Mouse (Mus musculus): ENCODE data around the gene Iscu. TPM values are rescaled to one million over a fixed set of nuclear protein-coding genes. Genes with fewer than 3 reads are reported as not detected.
"Not testable (repeated sequence)": the region's sequence is repeated elsewhere in the genome, so short reads cannot be mapped to it uniquely, and the experiment has no call there.

The Iscu gene
- polyA plus RNA-seq, 1 experiment from 2014 or later: 77.8 TPM

- ATAC-seq: no peak
- Histone ChIP-seq H3K27me3 (ENCODE audit: control insufficient read depth, insufficient read depth, low read depth, low read length) (no peaks in the 10 kb centered on the region; the same call in none of the 2 replicates), H3K27ac (ENCODE audit: low read length) (no peak overlapping the region), H3K4me3 (ENCODE audit: low read depth, low read length) (no peak overlapping the region), H3K36me3 (ENCODE audit: control insufficient read depth, insufficient read depth, low read length) (no peaks in the 10 kb centered on the region), H3K4me1 (ENCODE audit: control insufficient read depth, insufficient read depth, low read length) (no peaks in the 10 kb centered on the region), H3K9me3 (replicated peaks; ENCODE audit: control insufficient read depth, low read length, poor library complexity, severe bottlenecking) (0 out of 2 replicates have a peak, but pooled peaks cover 2% of the 10 kb centered on the region), H3K9ac (ENCODE audit: low read depth, low read length) (no peak overlapping the region), H3K4me2 (ENCODE audit: low read length) (no peak overlapping the region)
- WGBS: 52% methylated on average over 10 of the region's 10 CpGs
Measured at GRCm38 (mm10) chr5:113806414-113806813, 33.9 kb downstream of the Iscu start.

- Histone ChIP-seq H3K36me3 (ENCODE audit: control insufficient read depth, insufficient read depth, low read length) (no peaks in the 10 kb centered on the region), H3K27ac (ENCODE audit: low read length) (no peak overlapping the region), H3K9me3 (replicated peaks; ENCODE audit: control insufficient read depth, low read length, poor library complexity, severe bottlenecking) (0 out of 2 replicates have a peak, but pooled peaks cover 2% of the 10 kb centered on the region), H3K4me3 (ENCODE audit: low read depth, low read length) (no peak overlapping the region), H3K4me2 (ENCODE audit: low read length) (no peak overlapping the region), H3K27me3 (ENCODE audit: control insufficient read depth, insufficient read depth, low read depth, low read length) (no peaks in the 10 kb centered on the region; the same call in none of the 2 replicates), H3K9ac (ENCODE audit: low read depth, low read length) (no peak overlapping the region), H3K4me1 (ENCODE audit: control insufficient read depth, insufficient read depth, low read length) (no peaks in the 10 kb centered on the region)
- ATAC-seq: no peak
- WGBS: 57% methylated on average over 9 of the region's 9 CpGs
Measured at GRCm38 (mm10) chr5:113807712-113808111, 35.2 kb downstream of the Iscu start.

GRCm38 (mm10) chr5:113808177-113808576 is 35.6 kb downstream of the Iscu start:
- Histone ChIP-seq H3K4me2 (ENCODE audit: low read length) (no peak overlapping the region), H3K9ac (ENCODE audit: low read depth, low read length) (no peak overlapping the region), H3K27me3 (ENCODE audit: control insufficient read depth, insufficient read depth, low read depth, low read length) (no peaks in the 10 kb centered on the region; the same call in none of the 2 replicates), H3K4me3 (ENCODE audit: low read depth, low read length) (no peak overlapping the region), H3K4me1 (ENCODE audit: control insufficient read depth, insufficient read depth, low read length) (no peaks in the 10 kb centered on the region), H3K27ac (ENCODE audit: low read length) (no peak overlapping the region), H3K9me3 (replicated peaks; ENCODE audit: control insufficient read depth, low read length, poor library complexity, severe bottlenecking) (0 out of 2 replicates have a peak, but pooled peaks cover 2% of the 10 kb centered on the region), H3K36me3 (ENCODE audit: control insufficient read depth, insufficient read depth, low read length) (no peaks in the 10 kb centered on the region)
- 86% methylated on average over 2 of the region's 2 CpGs for WGBS
- ATAC-seq: no peak

DNA sequence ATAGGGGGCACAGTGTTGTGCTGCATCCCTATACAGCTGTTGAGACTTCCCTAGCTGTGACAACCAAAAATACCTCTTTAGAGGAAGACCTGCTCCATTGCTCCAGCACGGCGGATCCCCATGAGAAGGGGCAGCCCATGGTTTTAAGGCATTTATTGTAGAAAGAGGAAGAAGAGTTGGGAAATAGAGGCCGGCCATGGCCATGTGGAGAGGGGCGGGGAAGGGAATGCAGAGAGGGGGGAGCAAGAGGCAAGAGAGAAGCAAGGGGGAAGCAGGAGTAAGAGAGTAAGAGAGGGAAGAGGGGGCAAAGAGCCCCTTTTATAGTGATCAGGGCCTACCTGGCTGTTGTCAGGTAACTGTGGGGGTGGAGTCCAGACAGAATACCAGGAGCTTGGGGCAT is 37.6 kb downstream of the Iscu start:
- no peaks in the 10 kb centered on the region for H3K4me1 ChIP-seq (ENCODE audit: control insufficient read depth, insufficient read depth, low read length)
- H3K36me3 ChIP-seq (ENCODE audit: control insufficient read depth, insufficient read depth, low read length): no peaks in the 10 kb centered on the region
- no peak for ATAC-seq
- WGBS: 90% methylated on average over 4 of the region's 4 CpGs
- H3K27me3 ChIP-seq (ENCODE audit: control insufficient read depth, insufficient read depth, low read depth, low read length): no peaks in the 10 kb centered on the region; the same call in none of the 2 replicates
- no peak overlapping the region for H3K4me2 ChIP-seq (ENCODE audit: low read length)
- H3K9me3 ChIP-seq (replicated peaks; ENCODE audit: control insufficient read depth, low read length, poor library complexity, severe bottlenecking): peaks cover 2% of the 10 kb centered on the region; the same call in 1 of the 2 replicates
- H3K4me3 ChIP-seq (ENCODE audit: low read depth, low read length): no peak overlapping the region
- H3K9ac ChIP-seq (ENCODE audit: low read depth, low read length): no peak overlapping the region
- no peak overlapping the region for H3K27ac ChIP-seq (ENCODE audit: low read length)

DNA sequence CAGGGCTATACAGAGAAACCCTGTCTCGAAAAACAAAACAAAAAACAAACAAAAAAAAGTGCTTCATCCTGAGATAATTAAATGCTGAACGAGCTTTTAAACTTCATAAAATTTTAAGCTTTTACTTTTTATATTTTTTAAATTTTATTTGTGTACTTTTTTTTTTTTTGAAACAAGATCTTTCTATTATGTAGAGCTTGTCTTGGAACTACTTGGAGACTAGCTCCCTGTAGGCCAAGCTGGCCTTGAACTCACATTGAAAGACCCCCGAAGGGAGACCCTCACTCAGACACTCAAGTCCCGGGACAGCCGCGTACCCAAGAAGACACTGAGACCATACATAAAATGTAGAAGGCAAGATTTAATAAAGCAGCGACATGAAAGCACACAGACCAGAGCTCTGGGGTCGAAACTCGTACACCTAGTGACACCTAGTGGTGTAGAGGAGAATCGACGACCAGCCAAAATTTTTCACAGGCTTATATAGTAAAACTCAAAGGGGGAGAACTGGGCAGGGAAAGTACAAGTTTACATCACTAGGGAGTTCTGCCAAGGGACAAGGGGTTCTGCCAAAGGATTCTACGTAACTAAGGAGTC is 39.4 kb downstream of the Iscu start:
- WGBS: 25% methylated on average over 11 of the region's 12 CpGs
- H3K9me3 ChIP-seq (replicated peaks; ENCODE audit: control insufficient read depth, low read length, poor library complexity, severe bottlenecking); H3K27ac ChIP-seq (ENCODE audit: low read length); H3K4me1 ChIP-seq (ENCODE audit: control insufficient read depth, insufficient read depth, low read length); ATAC-seq; H3K4me2 ChIP-seq (ENCODE audit: low read length); H3K9ac ChIP-seq (ENCODE audit: low read depth, low read length); H3K27me3 ChIP-seq (ENCODE audit: control insufficient read depth, insufficient read depth, low read depth, low read length); H3K4me3 ChIP-seq (ENCODE audit: low read depth, low read length); H3K36me3 ChIP-seq (ENCODE audit: control insufficient read depth, insufficient read depth, low read length): not testable (repeated sequence)

GRCm38 (mm10) chr5:113812638-113813037 is 40.1 kb downstream of the Iscu start:
- WGBS: 95% methylated on average over 2 of the region's 2 CpGs
- H3K9me3 ChIP-seq (replicated peaks; ENCODE audit: control insufficient read depth, low read length, poor library complexity, severe bottlenecking): peaks cover 2% of the 10 kb centered on the region; the same call in 1 of the 2 replicates
- no peaks in the 10 kb centered on the region; the same call in 1 of the 2 replicates for H3K27me3 ChIP-seq (ENCODE audit: control insufficient read depth, insufficient read depth, low read depth, low read length)
- H3K27ac ChIP-seq (ENCODE audit: low read length): no peak overlapping the region
- no peaks in the 10 kb centered on the region for H3K36me3 ChIP-seq (ENCODE audit: control insufficient read depth, insufficient read depth, low read length)
- no peaks in the 10 kb centered on the region for H3K4me1 ChIP-seq (ENCODE audit: control insufficient read depth, insufficient read depth, low read length)
- no peak overlapping the region for H3K9ac ChIP-seq (ENCODE audit: low read depth, low read length)
- ATAC-seq: no peak
- no peak overlapping the region for H3K4me3 ChIP-seq (ENCODE audit: low read depth, low read length)
- H3K4me2 ChIP-seq (ENCODE audit: low read length): no peak overlapping the region

DNA sequence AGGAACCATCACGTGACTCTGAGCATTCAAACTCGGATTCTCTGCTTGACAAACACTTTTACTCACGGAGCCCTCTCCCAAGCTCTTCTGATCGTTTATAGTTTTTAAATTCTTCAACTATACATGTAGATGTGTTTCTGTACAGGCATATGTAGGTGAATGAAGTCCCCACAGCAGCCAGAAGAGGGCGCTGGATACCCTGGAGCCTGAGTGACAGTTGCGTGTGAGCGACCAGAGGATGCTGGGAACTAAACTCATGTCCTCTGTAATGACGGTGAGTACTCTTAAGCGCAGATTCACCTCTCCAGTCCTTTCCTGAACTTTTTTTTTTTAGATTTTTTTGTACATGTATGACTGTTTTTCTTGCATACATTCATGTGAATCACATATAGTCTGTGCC is 41.1 kb downstream of the Iscu start:
- H3K27me3 ChIP-seq (ENCODE audit: control insufficient read depth, insufficient read depth, low read depth, low read length): no peaks in the 10 kb centered on the region; the same call in 1 of the 2 replicates
- peaks cover 2% of the 10 kb centered on the region; the same call in 1 of the 2 replicates for H3K9me3 ChIP-seq (replicated peaks; ENCODE audit: control insufficient read depth, low read length, poor library complexity, severe bottlenecking)
- no peak for ATAC-seq
- WGBS: 25% methylated on average over 9 of the region's 9 CpGs
- no peak overlapping the region for H3K4me2 ChIP-seq (ENCODE audit: low read length)
- no peak overlapping the region for H3K4me3 ChIP-seq (ENCODE audit: low read depth, low read length)
- H3K4me1 ChIP-seq (ENCODE audit: control insufficient read depth, insufficient read depth, low read length): 0 out of 2 replicates have a peak, but pooled peaks cover under 1% of the 10 kb centered on the region
- H3K36me3 ChIP-seq (ENCODE audit: control insufficient read depth, insufficient read depth, low read length): no peaks in the 10 kb centered on the region
- H3K9ac ChIP-seq (ENCODE audit: low read depth, low read length): no peak overlapping the region
- no peak overlapping the region for H3K27ac ChIP-seq (ENCODE audit: low read length)

GRCm38 (mm10) chr5:113814111-113815040 is 41.8 kb downstream of the Iscu start:
- Histone ChIP-seq H3K4me2 (ENCODE audit: low read length) (no peak overlapping the region), H3K9ac (ENCODE audit: low read depth, low read length) (no peak overlapping the region), H3K4me1 (ENCODE audit: control insufficient read depth, insufficient read depth, low read length) (0 out of 2 replicates have a peak, but pooled peaks cover 2% of the 10 kb centered on the region), H3K4me3 (ENCODE audit: low read depth, low read length) (no peak overlapping the region), H3K27ac (ENCODE audit: low read length) (no peak overlapping the region), H3K27me3 (ENCODE audit: control insufficient read depth, insufficient read depth, low read depth, low read length) (no peaks in the 10 kb centered on the region; the same call in 1 of the 2 replicates), H3K36me3 (ENCODE audit: control insufficient read depth, insufficient read depth, low read length) (no peaks in the 10 kb centered on the region), H3K9me3 (replicated peaks; ENCODE audit: control insufficient read depth, low read length, poor library complexity, severe bottlenecking) (peaks cover 2% of the 10 kb centered on the region; the same call in 1 of the 2 replicates)
- WGBS: 40% methylated on average over 27 of the region's 27 CpGs
- ATAC-seq: no peak

- H3K4me1 ChIP-seq (ENCODE audit: control insufficient read depth, insufficient read depth, low read length): 0 out of 2 replicates have a peak, but pooled peaks cover 2% of the 10 kb centered on the region
- no peak for ATAC-seq
- H3K36me3 ChIP-seq (ENCODE audit: control insufficient read depth, insufficient read depth, low read length): no peaks in the 10 kb centered on the region
- H3K9me3 ChIP-seq (replicated peaks; ENCODE audit: control insufficient read depth, low read length, poor library complexity, severe bottlenecking): peaks cover 2% of the 10 kb centered on the region; the same call in 1 of the 2 replicates
- no peak overlapping the region for H3K4me3 ChIP-seq (ENCODE audit: low read depth, low read length)
- H3K27me3 ChIP-seq (ENCODE audit: control insufficient read depth, insufficient read depth, low read depth, low read length): no peaks in the 10 kb centered on the region; the same call in 1 of the 2 replicates
- WGBS: 61% methylated on average over 11 of the region's 11 CpGs
- no peak overlapping the region for H3K9ac ChIP-seq (ENCODE audit: low read depth, low read length)
- H3K27ac ChIP-seq (ENCODE audit: low read length): no peak overlapping the region
- H3K4me2 ChIP-seq (ENCODE audit: low read length): no peak overlapping the region
Measured at GRCm38 (mm10) chr5:113815041-113815389, 42.5 kb downstream of the Iscu start.
